Mouse (Mus musculus) cerebellum, adult 2 months (tissue): ENCODE data around the gene Apol8. TPM values are rescaled to one million over a fixed set of nuclear protein-coding genes. Genes with fewer than 3 reads are reported as not detected.
"Not testable (repeated sequence)": the region's sequence is repeated elsewhere in the genome, so short reads cannot be mapped to it uniquely, and the experiment has no call there.

Experiments
- DNase-seq, 2 experiments: peaks; one replicate each; pipeline ENCODE4 v3.0.0; 2021
- H3K27ac ChIP-seq: fragments of 200-500 bp; 2 replicates; pipeline ENCODE4 v1.5.1; 2012; ENCODE audit warnings: low read length, control low read depth, inconsistent platforms; ENCODE audit not compliant: insufficient read depth
- H3K27me3 ChIP-seq: fragments of 200-500 bp; 2 replicates; pipeline ENCODE4 v1.6.1; 2012; ENCODE audit warnings: inconsistent platforms, mild to moderate bottlenecking, low read length, moderate library complexity; ENCODE audit not compliant: control insufficient read depth, insufficient read depth
- H3K4me1 ChIP-seq: fragments of 200-500 bp; 2 replicates; pipeline ENCODE4 v1.6.1; 2011; ENCODE audit warnings: low read length; ENCODE audit not compliant: control insufficient read depth, insufficient read depth
- H3K4me3 ChIP-seq: fragments of 200-500 bp; replicated peaks from 2 replicates; pipeline ENCODE3; 2011; ENCODE audit warnings: mild to moderate bottlenecking, low read depth, low read length, control low read depth; ENCODE audit not compliant: insufficient read depth
- CTCF ChIP-seq: fragments of 200-500 bp; IDR thresholded peaks from 2 replicates; pipeline ENCODE4 v1.5.1; 2011; ENCODE audit warnings: low read depth, mild to moderate bottlenecking, control low read depth, low read length, moderate library complexity, borderline replicate concordance; ENCODE audit not compliant: insufficient read depth
- POLR2A ChIP-seq: fragments of 200-500 bp; IDR thresholded peaks from 2 replicates; pipeline ENCODE4 v1.6.1; 2011; ENCODE audit warnings: low read length, control low read depth, borderline replicate concordance; ENCODE audit not compliant: insufficient read depth
- WGBS: fragments of 180-500 bp; shearing (Covaris S2); methylation state at CpG from one replicate; pipeline ENCODE4 v1.1.7; 2018; 5-methylcytosine and 5-hydroxymethylcytosine counted together
- polyA plus RNA-seq: library from polyadenylated mRNA; depleted of rRNA; stranded (reverse); fragments of >200 nt; gene quantifications from 2 replicates; pipeline ENCODE4 v1.2.3, GENCODE M21; 2012

Apol8 gene
- polyA plus RNA-seq, 1 experiment, result 8.2 TPM

- TF ChIP-seq POLR2A (no peak), CTCF (no peak)
- H3K27ac ChIP-seq, result no peak overlapping the region
- no peaks in the 10 kb centered on the region; the same call in 1 of the 2 replicates for H3K27me3 ChIP-seq
- WGBS, result 69% methylated on average over 5 of the region's 5 CpGs
- H3K4me1 ChIP-seq, result peaks cover 5% of the 10 kb centered on the region
- no peak overlapping the region for H3K4me3 ChIP-seq
- no peak for DNase-seq
Observed at GRCm38 (mm10) chr15:77744632-77745031, 12.2 kb downstream of the Apol8 start.

DNA sequence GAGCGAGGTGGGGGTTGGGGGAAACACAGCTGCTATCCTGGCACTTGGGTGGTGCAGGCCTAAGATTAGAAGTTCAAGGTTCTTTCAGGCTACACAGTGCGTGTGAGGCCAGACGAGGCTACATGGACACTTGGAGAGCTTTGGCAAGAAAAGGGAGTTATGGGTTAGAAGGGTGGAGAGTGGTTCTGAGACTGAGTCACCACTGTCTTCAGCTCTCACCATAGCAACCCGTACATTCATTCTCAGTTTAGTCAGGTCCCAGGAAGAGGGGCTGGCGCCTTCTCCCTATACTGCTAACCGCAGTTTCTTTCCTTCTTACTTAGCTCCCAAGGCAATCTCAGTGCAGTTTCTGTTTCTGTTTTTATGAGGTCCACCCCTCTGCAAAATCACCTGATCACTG lies 15.2 kb downstream of the Apol8 start:
- DNase-seq, H3K4me3 ChIP-seq, H3K4me1 ChIP-seq, H3K27me3 ChIP-seq, H3K27ac ChIP-seq: not testable (repeated sequence)
- WGBS, result 76% methylated on average over 6 of the region's 6 CpGs

GRCm38 (mm10) chr15:77740511-77741297 lies 16.1 kb downstream of the Apol8 start:
- 80% methylated on average over 9 of the region's 9 CpGs for WGBS
- no peaks in the 10 kb centered on the region; the same call in 1 of the 2 replicates for H3K27me3 ChIP-seq
- H3K4me1 ChIP-seq, result no peaks in the 10 kb centered on the region
- peak; percentile 28; the same call in 1 of the 2 replicates for TF ChIP-seq CTCF
- no peak for TF ChIP-seq POLR2A
- no peak overlapping the region for H3K4me3 ChIP-seq
- no peak for DNase-seq
- H3K27ac ChIP-seq, result no peak overlapping the region

DNA sequence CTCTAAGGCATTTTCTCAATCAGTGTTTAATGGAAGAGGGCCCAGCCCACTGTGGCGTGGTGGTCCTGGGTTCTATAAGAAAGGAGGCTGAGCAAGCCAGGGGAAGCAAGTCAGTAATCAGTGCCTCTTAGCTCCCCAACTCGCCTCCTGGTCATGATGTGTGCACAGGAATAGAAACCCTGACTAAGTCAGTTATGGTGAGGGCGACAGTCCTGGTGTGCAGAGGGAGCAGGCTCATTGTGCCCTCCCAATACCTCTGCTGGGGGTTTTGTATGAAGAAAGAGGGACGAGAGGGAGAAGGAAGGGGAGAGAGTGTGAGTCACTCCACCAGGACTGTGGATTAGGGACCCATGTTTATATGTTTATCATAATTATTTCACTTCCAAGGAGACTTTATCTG lies 22.9 kb downstream of the Apol8 start:
- H3K27me3 ChIP-seq, H3K4me1 ChIP-seq, DNase-seq, H3K4me3 ChIP-seq, H3K27ac ChIP-seq: not testable (repeated sequence)
- 76% methylated on average over 4 of the region's 4 CpGs for WGBS

DNA sequence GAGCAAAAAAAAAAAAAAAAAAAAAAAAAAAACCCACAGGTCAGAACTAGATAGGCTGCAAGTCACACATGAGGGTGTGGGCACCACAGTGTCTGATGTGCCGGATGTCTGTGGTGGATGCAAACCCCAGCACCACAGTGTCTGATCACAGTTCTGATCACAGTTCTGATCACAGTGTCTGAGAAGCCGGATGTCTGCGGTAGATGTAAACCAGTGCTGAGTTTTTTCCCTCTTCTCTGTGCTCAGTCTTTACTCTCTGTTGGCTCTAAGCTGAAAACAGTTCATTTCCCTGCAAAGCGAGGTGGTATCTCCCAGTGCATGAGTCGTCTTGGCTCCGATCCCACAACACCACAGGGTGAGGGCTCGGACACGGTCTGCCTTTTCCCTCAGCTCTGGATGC lies 23.4 kb downstream of the Apol8 start:
- DNase-seq, result peak in 1 of 2 experiments; percentile 27
- not testable (repeated sequence) for H3K4me1 ChIP-seq, H3K27ac ChIP-seq, H3K27me3 ChIP-seq, H3K4me3 ChIP-seq
- WGBS, result 39% methylated on average over 8 of the region's 8 CpGs

- 84% methylated on average over 10 of the region's 10 CpGs for WGBS
Observed at GRCm38 (mm10) chr15:77732851-77733250, 24.0 kb downstream of the Apol8 start.

GRCm38 (mm10) chr15:77731605-77732004 lies 25.2 kb downstream of the Apol8 start:
- no peak overlapping the region for H3K4me3 ChIP-seq
- TF ChIP-seq CTCF, result no peak
- no peak for TF ChIP-seq POLR2A
- 97% methylated on average over 5 of the region's 5 CpGs for WGBS

More at GRCm38 (mm10) chr15:77732851-77733250, 24.0 kb downstream of the Apol8 start:
- H3K27ac ChIP-seq, H3K27me3 ChIP-seq, H3K4me1 ChIP-seq, DNase-seq, H3K4me3 ChIP-seq: not testable (repeated sequence)

GRCm38 (mm10) chr15:77728739-77729138 lies 28.1 kb downstream of the Apol8 start, which contains the start of gene Apol9b:
Gene Apol9b (plus strand): TSS chr15:77729039.
- not testable (repeated sequence) for H3K27ac ChIP-seq, H3K4me3 ChIP-seq, H3K27me3 ChIP-seq, DNase-seq, H3K4me1 ChIP-seq
- 85% methylated on average over 2 of the region's 4 CpGs for WGBS

More at GRCm38 (mm10) chr15:77731605-77732004, 25.2 kb downstream of the Apol8 start:
- Histone ChIP-seq H3K4me1 (peaks cover 6% of the 10 kb centered on the region; the same call in 1 of the 2 replicates), H3K27me3 (no peaks in the 10 kb centered on the region), H3K27ac (no peak overlapping the region)
- no peak for DNase-seq

DNA sequence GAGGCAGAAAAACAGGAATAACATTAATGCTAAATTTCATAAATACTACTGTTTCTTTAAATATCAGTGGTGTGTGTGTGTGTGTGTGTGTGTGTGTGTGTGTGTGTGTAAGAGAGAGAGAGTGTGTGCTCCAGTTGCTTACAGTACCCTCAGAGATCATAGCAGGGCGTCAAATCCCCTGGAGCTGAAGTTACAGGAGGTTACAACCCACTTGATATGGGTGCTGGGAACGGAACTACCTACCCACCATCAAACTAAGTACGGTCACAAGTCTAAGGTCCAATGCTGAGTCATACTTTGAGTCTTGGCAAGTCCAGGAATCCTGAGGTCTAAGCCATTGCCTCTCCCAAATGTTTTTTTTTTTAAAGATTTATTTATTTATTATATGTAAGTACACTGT lies 29.1 kb downstream of the Apol8 start:
- 93% methylated on average over 3 of the region's 3 CpGs for WGBS
- H3K27me3 ChIP-seq, H3K4me3 ChIP-seq, H3K4me1 ChIP-seq, H3K27ac ChIP-seq, DNase-seq: not testable (repeated sequence)
